Mouse (Mus musculus) intestine, postnatal 0 days (tissue): Measurements from ENCODE around the gene Olfr211. TPM values are rescaled to one million over a fixed set of nuclear protein-coding genes. Genes with fewer than 3 reads are reported as not detected.

Experiments
- ATAC-seq: fragments of 200-750 bp; cut with Nextera tagmentation; 2 replicates; pipeline ENCODE4 v1.8.0; 2017; ENCODE audit warnings: mild to moderate bottlenecking, moderate TSS enrichment, moderate library complexity
- H3K27ac ChIP-seq: fragments of 300-500 bp; sonication (generic); 2 replicates; pipeline ENCODE4 v1.5.1; 2014; ENCODE audit warnings: mild to moderate bottlenecking, low read depth, low read length, moderate library complexity
- H3K27me3 ChIP-seq: fragments of 300-500 bp; sonication (generic); replicated peaks from 2 replicates; pipeline ENCODE4 v1.6.1; 2014; ENCODE audit warnings: low read length, mixed read lengths; ENCODE audit not compliant: control insufficient read depth, insufficient read depth
- H3K36me3 ChIP-seq: fragments of 300-500 bp; sonication (generic); 2 replicates; pipeline ENCODE4 v1.6.1; 2014; ENCODE audit warnings: mild to moderate bottlenecking, moderate library complexity; ENCODE audit not compliant: control insufficient read depth, insufficient read depth
- H3K4me1 ChIP-seq: fragments of 300-500 bp; sonication (generic); replicated peaks from 2 replicates; pipeline ENCODE4 v1.6.1; 2014; ENCODE audit warnings: antibody characterized with exemption, low read length, mixed read lengths; ENCODE audit not compliant: control insufficient read depth, insufficient read depth
- H3K4me2 ChIP-seq: fragments of 300-500 bp; sonication (generic); replicated peaks from 2 replicates; pipeline ENCODE4 v1.6.1; 2014; ENCODE audit warnings: low read depth, mild to moderate bottlenecking, moderate library complexity
- H3K4me3 ChIP-seq: fragments of 300-500 bp; sonication (generic); 2 replicates; pipeline ENCODE4 v1.5.1; 2014; ENCODE audit warnings: low read depth, low read length
- H3K9ac ChIP-seq: fragments of 300-500 bp; sonication (generic); 2 replicates; pipeline ENCODE4 v1.6.1; 2014; ENCODE audit warnings: mild to moderate bottlenecking, low read depth, low read length
- H3K9me3 ChIP-seq: fragments of 300-500 bp; sonication (generic); 2 replicates; pipeline ENCODE4 v1.6.1; 2016; ENCODE audit warnings: mixed run types; ENCODE audit not compliant: control insufficient read depth
- CTCF ChIP-seq: sonication (generic); IDR thresholded peaks from 2 replicates; pipeline ENCODE4 v1.5.1; 2016; ENCODE audit warnings: low read depth, mild to moderate bottlenecking, control low read depth, antibody characterized with exemption, moderate library complexity
- WGBS: fragments of 180-500 bp; shearing (Covaris S2); extraction: QIAGEN DNeasy Blood & Tissue Kit; methylation state at CpG from one replicate; pipeline ENCODE4 v1.1.7; 2014; 5-methylcytosine and 5-hydroxymethylcytosine counted together
- polyA plus RNA-seq: library from polyadenylated mRNA; unstranded; fragments of >200 nt; fragmentation: Nextera tagmentation; extraction: Ambion mirVana; gene quantifications from 2 replicates; pipeline ENCODE4 v1.2.1, GENCODE M21; 2015

Olfr211 gene
- polyA plus RNA-seq, result not detected in 2 replicates

- 67% methylated on average over 4 of the region's 4 CpGs for WGBS
- no peak within 1 kb of the TSS for H3K4me2 ChIP-seq
- no peaks in the 10 kb centered on the region for H3K4me1 ChIP-seq
- H3K9ac ChIP-seq, result no peak within 1 kb of the TSS
- no peaks in the 10 kb centered on the region for H3K36me3 ChIP-seq
- H3K4me3 ChIP-seq, result no peak within 1 kb of the TSS
- H3K9me3 ChIP-seq, result no peaks in the 10 kb centered on the region
- no peak within 1 kb of the TSS for H3K27ac ChIP-seq
- no peak for ATAC-seq
- TF ChIP-seq CTCF, result no peak
- no peaks in the 10 kb centered on the region for H3K27me3 ChIP-seq
Measured at GRCm38 (mm10) chr6:116488791-116489190, at the start of gene Olfr211. Gene Olfr211, plus strand, starts transcription at chr6:116489091.

GRCm38 (mm10) chr6:116439531-116439930 is 49.4 kb upstream of the Olfr211 start:
- H3K9me3 ChIP-seq, result no peaks in the 10 kb centered on the region
- no peak for ATAC-seq
- WGBS, result 75% methylated on average over 6 of the region's 6 CpGs
- no peak overlapping the region for H3K4me3 ChIP-seq
- no peaks in the 10 kb centered on the region for H3K27me3 ChIP-seq
- H3K36me3 ChIP-seq, result no peaks in the 10 kb centered on the region
- no peak overlapping the region for H3K9ac ChIP-seq
- H3K4me1 ChIP-seq, result no peaks in the 10 kb centered on the region
- H3K4me2 ChIP-seq, result no peak overlapping the region
- no peak overlapping the region for H3K27ac ChIP-seq
- TF ChIP-seq CTCF, result no peak

- Histone ChIP-seq H3K36me3 (no peaks in the 10 kb centered on the region), H3K4me1 (no peaks in the 10 kb centered on the region), H3K4me3 (no peak overlapping the region), H3K9me3 (no peaks in the 10 kb centered on the region), H3K9ac (no peak overlapping the region), H3K27me3 (no peaks in the 10 kb centered on the region), H3K27ac (no peak overlapping the region), H3K4me2 (no peak overlapping the region)
- 75% methylated on average over 4 of the region's 4 CpGs for WGBS
- ATAC-seq, result no peak
- TF ChIP-seq CTCF, result no peak
Measured at GRCm38 (mm10) chr6:116440447-116440846, 48.4 kb upstream of the Olfr211 start.

GRCm38 (mm10) chr6:116440849-116441248 is 48.0 kb upstream of the Olfr211 start:
- no peak for TF ChIP-seq CTCF

GRCm38 (mm10) chr6:116455781-116456180 is 33.1 kb upstream of the Olfr211 start:
- Histone ChIP-seq H3K4me3 (no peak overlapping the region), H3K9me3 (no peaks in the 10 kb centered on the region), H3K27ac (no peak overlapping the region), H3K4me2 (no peak overlapping the region), H3K36me3 (no peaks in the 10 kb centered on the region), H3K4me1 (no peaks in the 10 kb centered on the region), H3K9ac (no peak overlapping the region), H3K27me3 (peaks cover 8% of the 10 kb centered on the region; the same call in 1 of the 2 replicates)
- ATAC-seq, result no peak
- whole genome bisulfite sequencing, result 63% methylated on average over 4 of the region's 4 CpGs
- TF ChIP-seq CTCF, result no peak

More at GRCm38 (mm10) chr6:116440849-116441248, 48.0 kb upstream of the Olfr211 start:
- Histone ChIP-seq H3K36me3 (no peaks in the 10 kb centered on the region), H3K9ac (no peak overlapping the region), H3K4me3 (no peak overlapping the region), H3K27ac (no peak overlapping the region), H3K4me2 (no peak overlapping the region), H3K9me3 (no peaks in the 10 kb centered on the region), H3K4me1 (no peaks in the 10 kb centered on the region), H3K27me3 (no peaks in the 10 kb centered on the region)
- 64% methylated on average over 4 of the region's 4 CpGs for WGBS
- ATAC-seq, result no peak

GRCm38 (mm10) chr6:116456482-116456881 is 32.4 kb upstream of the Olfr211 start:
- no peaks in the 10 kb centered on the region for H3K4me1 ChIP-seq
- no peaks in the 10 kb centered on the region for H3K36me3 ChIP-seq
- no peak overlapping the region for H3K9ac ChIP-seq
- H3K27ac ChIP-seq, result no peak overlapping the region
- no peaks in the 10 kb centered on the region for H3K9me3 ChIP-seq
- 39% methylated on average over 1 of the region's 1 CpGs for WGBS
- no peak for TF ChIP-seq CTCF
- no peak overlapping the region for H3K4me3 ChIP-seq
- ATAC-seq, result no peak
- H3K27me3 ChIP-seq, result peaks cover 15% of the 10 kb centered on the region
- no peak overlapping the region for H3K4me2 ChIP-seq

- Histone ChIP-seq H3K36me3 (no peaks in the 10 kb centered on the region), H3K9ac (no peak overlapping the region), H3K4me2 (no peak overlapping the region), H3K27me3 (peaks cover 26% of the 10 kb centered on the region), H3K9me3 (no peaks in the 10 kb centered on the region), H3K4me3 (no peak overlapping the region), H3K4me1 (no peaks in the 10 kb centered on the region), H3K27ac (no peak overlapping the region)
- TF ChIP-seq CTCF, result no peak
- ATAC-seq, result no peak
- WGBS, result 82% methylated on average over 4 of the region's 4 CpGs
Measured at GRCm38 (mm10) chr6:116458728-116459127, 30.2 kb upstream of the Olfr211 start.
